Mouse (Mus musculus) mouse trophoblast stem cell (cell line): ENCODE measurements around the gene Nomo1.

Experiments
- in situ Hi-C, 2 experiments: fragments of 300-500 bp; cut with MseI, MboI; formaldehyde crosslinking; loops; 2 replicates in 1 of 2; 3 replicates in 1 of 2; pipeline ENCODE4 v1.15.1; 2025

Nomo1 gene

GRCm38 (mm10) chr7:46100563-46100962 is 67.1 kb downstream of the Nomo1 start, which contains the start of gene Kcnj11:
Gene Kcnj11, minus strand, starts transcription at chr7:46100764.
- in situ Hi-C loops: loop anchor here in 1 of 2 experiments (10.0 kb wide), 1 partner anchor 124 kb away; no protein-coding TSS in a partner anchor

- in situ Hi-C loops: loop anchor here in 1 of 2 experiments (10.0 kb wide), 1 partner anchor 122 kb away; no protein-coding TSS in a partner anchor
Measured at GRCm38 (mm10) chr7:46103075-46103591, 69.6 kb downstream of the Nomo1 start.

- in situ Hi-C loops: loop anchor here in 1 of 2 experiments (10.0 kb wide), 1 partner anchor 121 kb away; no protein-coding TSS in a partner anchor
Measured at GRCm38 (mm10) chr7:46103771-46104170, 70.3 kb downstream of the Nomo1 start.

- in situ Hi-C loops: loop anchor here in 1 of 2 experiments (10.0 kb wide), 1 partner anchor 120 kb away; no protein-coding TSS in a partner anchor
Measured at GRCm38 (mm10) chr7:46104256-46104915, 70.9 kb downstream of the Nomo1 start.

GRCm38 (mm10) chr7:46105484-46105883 is 72.0 kb downstream of the Nomo1 start:
- in situ Hi-C loops: loop anchor here in 1 of 2 experiments (10.0 kb wide), 1 partner anchor 119 kb away; no protein-coding TSS in a partner anchor

- in situ Hi-C loops: no loop called here
Measured at GRCm38 (mm10) chr7:46110079-46110478, 76.6 kb downstream of the Nomo1 start.

GRCm38 (mm10) chr7:46111212-46111817 is 77.8 kb downstream of the Nomo1 start:
- in situ Hi-C loops: no loop called here

GRCm38 (mm10) chr7:46111938-46112337 is 78.4 kb downstream of the Nomo1 start:
- in situ Hi-C loops: no loop called here

GRCm38 (mm10) chr7:46113435-46113834 is 79.9 kb downstream of the Nomo1 start:
- in situ Hi-C loops: no loop called here

GRCm38 (mm10) chr7:46116118-46116581 is 82.7 kb downstream of the Nomo1 start:
- in situ Hi-C loops: no loop called here

- in situ Hi-C loops: no loop called here
Measured at GRCm38 (mm10) chr7:46117035-46117434, 83.5 kb downstream of the Nomo1 start.

GRCm38 (mm10) chr7:46122964-46123363 is 89.5 kb downstream of the Nomo1 start:
- in situ Hi-C loops: no loop called here

GRCm38 (mm10) chr7:46124460-46124859 is 91.0 kb downstream of the Nomo1 start:
- in situ Hi-C loops: no loop called here

GRCm38 (mm10) chr7:46125340-46125739 is 91.8 kb downstream of the Nomo1 start:
- in situ Hi-C loops: no loop called here

GRCm38 (mm10) chr7:46128196-46128595 is 94.7 kb downstream of the Nomo1 start:
- in situ Hi-C loops: no loop called here

- in situ Hi-C loops: no loop called here
Measured at GRCm38 (mm10) chr7:46129463-46130179, 96.1 kb downstream of the Nomo1 start.

GRCm38 (mm10) chr7:46130723-46131122 is 97.2 kb downstream of the Nomo1 start:
- in situ Hi-C loops: no loop called here

- in situ Hi-C loops: no loop called here
Measured at GRCm38 (mm10) chr7:46131266-46131665, 97.8 kb downstream of the Nomo1 start.

GRCm38 (mm10) chr7:46131806-46132205 is 98.3 kb downstream of the Nomo1 start:
- in situ Hi-C loops: no loop called here

GRCm38 (mm10) chr7:46132229-46132628 is 98.7 kb downstream of the Nomo1 start:
- in situ Hi-C loops: no loop called here
